Mouse (Mus musculus): ENCODE data around the gene Rtf1. TPM values are rescaled to one million over a fixed set of nuclear protein-coding genes. Genes with fewer than 3 reads are reported as not detected.
"Not testable (repeated sequence)": the region's sequence is repeated elsewhere in the genome, so short reads cannot be mapped to it uniquely, and the experiment has no call there.

Rtf1 gene
- polyA plus RNA-seq (2012; rRNA removed): 9.3 and 11.8 TPM in 2 replicates

- no peaks in the 10 kb centered on the region for H3K36me3 ChIP-seq (ENCODE audit: control insufficient read depth, insufficient read depth, low read length)
- no peaks in the 10 kb centered on the region; the same call in 1 of the 2 replicates for H3K4me1 ChIP-seq (ENCODE audit: control insufficient read depth, insufficient read depth, low read length)
- TF ChIP-seq POLR2A (IDR thresholded peaks at IDR 0.05; ENCODE audit: control insufficient read depth, low read depth, low read length) (peak; percentile 91), CTCF (IDR thresholded peaks at IDR 0.05; ENCODE audit: control insufficient read depth, insufficient read depth, insufficient replicate concordance, low read depth, low read length) (no peak)
- no peaks in the 10 kb centered on the region for H3K27me3 ChIP-seq (ENCODE audit: control insufficient read depth, insufficient read depth, low read length)
- peak within 1 kb of the TSS; percentile 99 for H3K4me3 ChIP-seq (ENCODE audit: control insufficient read depth, low read depth, low read length)
- peak within 1 kb of the TSS; percentile 100 for H3K27ac ChIP-seq (ENCODE audit: control insufficient read depth, insufficient read depth, low read depth, low read length)
Measured at GRCm38 (mm10) chr2:119674525-119675214, at the start of gene Rtf1. Gene Rtf1, plus strand, starts transcription at chr2:119675068.

DNA sequence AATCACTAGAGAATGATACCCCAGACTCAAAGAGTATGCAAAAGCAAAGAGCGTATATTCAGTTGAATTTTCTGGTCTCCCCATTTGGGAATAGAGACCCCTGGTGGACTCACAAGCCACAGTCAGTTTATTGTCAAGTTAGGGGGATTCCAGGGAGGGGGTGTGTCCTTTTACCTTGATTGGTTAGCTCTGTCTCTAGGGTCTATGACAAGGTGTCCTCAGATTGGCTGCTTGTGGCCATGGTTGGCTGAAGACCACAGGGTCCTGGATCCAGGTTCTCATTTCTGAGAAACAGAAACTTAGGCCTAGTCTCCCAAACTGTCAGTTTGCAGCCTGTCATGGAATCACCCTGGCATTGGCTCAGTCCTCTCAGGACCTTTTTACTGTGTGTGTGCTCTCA, 38.1 kb upstream of the Rtf1 start:
- Histone ChIP-seq H3K36me3 (ENCODE audit: control insufficient read depth, insufficient read depth, low read length) (peaks cover 5% of the 10 kb centered on the region), H3K27me3 (ENCODE audit: control insufficient read depth, insufficient read depth, low read length) (no peaks in the 10 kb centered on the region), H3K4me3 (ENCODE audit: control insufficient read depth, low read depth, low read length) (no peak overlapping the region)

DNA sequence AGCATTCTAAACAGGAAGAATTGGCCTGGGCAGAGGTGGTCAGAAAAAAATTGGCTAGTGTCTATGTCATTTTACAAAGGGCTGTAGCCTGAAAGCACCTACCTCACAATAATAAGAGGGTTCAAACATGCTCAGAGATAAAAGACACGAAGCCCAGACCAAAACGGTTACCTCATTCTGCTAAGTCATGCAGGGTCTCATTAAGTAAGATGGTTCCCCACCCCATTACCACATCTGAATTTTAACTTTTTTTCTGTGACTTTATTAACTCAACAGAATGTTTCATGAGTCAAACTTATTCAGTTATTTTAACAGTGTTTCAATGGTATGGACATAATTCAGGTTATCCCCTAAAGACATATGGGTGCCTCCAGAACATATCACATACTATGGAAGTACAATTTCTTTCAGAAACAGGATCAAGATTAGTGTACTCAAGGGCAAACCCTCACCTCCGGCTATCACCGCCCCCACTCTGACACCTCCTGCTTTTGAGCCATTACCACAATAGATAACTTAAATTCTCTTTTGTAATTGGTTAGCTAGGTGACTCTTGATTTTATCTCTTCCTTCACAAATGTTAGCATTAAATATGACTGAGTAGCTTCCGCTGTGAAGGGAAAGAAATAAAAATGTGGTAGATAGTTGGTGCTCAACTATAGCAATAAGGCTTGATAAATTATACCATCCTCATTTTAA, 33.5 kb upstream of the Rtf1 start:
- Histone ChIP-seq H3K4me1 (ENCODE audit: control insufficient read depth, insufficient read depth, low read length) (no peaks in the 10 kb centered on the region), H3K27me3 (ENCODE audit: control insufficient read depth, insufficient read depth, low read length) (no peaks in the 10 kb centered on the region), H3K36me3 (ENCODE audit: control insufficient read depth, insufficient read depth, low read length) (peaks cover 5% of the 10 kb centered on the region), H3K4me3 (ENCODE audit: control insufficient read depth, low read depth, low read length) (no peak overlapping the region), H3K27ac (ENCODE audit: control insufficient read depth, insufficient read depth, low read depth, low read length) (no peak overlapping the region)
- TF ChIP-seq CTCF (IDR thresholded peaks at IDR 0.05; ENCODE audit: control insufficient read depth, insufficient read depth, insufficient replicate concordance, low read depth, low read length) (no peak), POLR2A (IDR thresholded peaks at IDR 0.05; ENCODE audit: control insufficient read depth, low read depth, low read length) (no peak)

More for the DNA sequence above, 38.1 kb upstream of the Rtf1 start:
- Histone ChIP-seq H3K4me1 (ENCODE audit: control insufficient read depth, insufficient read depth, low read length) (no peaks in the 10 kb centered on the region), H3K27ac (ENCODE audit: control insufficient read depth, insufficient read depth, low read depth, low read length) (no peak overlapping the region)
- no peak for TF ChIP-seq POLR2A (IDR thresholded peaks at IDR 0.05; ENCODE audit: control insufficient read depth, low read depth, low read length)
- no peak for TF ChIP-seq CTCF (IDR thresholded peaks at IDR 0.05; ENCODE audit: control insufficient read depth, insufficient read depth, insufficient replicate concordance, low read depth, low read length)

DNA sequence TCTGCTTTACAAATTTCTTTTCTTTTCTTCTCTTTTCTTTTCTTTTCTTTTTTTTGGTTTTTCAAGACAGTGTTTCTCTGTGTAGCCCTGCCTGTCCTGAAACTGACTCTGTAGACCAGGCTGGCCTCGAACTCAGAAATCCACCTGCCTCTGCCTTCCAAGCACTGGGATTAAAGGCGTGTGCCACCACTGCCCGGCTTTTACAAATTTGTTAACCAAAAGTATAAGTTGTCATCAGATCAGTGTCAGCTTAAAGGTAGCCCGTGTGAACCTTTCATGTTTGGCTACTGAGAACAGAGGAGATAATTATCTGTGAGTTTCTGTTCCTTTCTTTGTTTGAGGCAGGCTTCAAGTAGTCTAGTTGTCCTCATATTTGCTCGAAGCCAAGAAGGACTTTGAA, 30.6 kb upstream of the Rtf1 start:
- Histone ChIP-seq H3K27ac (ENCODE audit: control insufficient read depth, insufficient read depth, low read depth, low read length) (no peak overlapping the region), H3K36me3 (ENCODE audit: control insufficient read depth, insufficient read depth, low read length) (peaks cover 2% of the 10 kb centered on the region), H3K4me3 (ENCODE audit: control insufficient read depth, low read depth, low read length) (no peak overlapping the region), H3K27me3 (ENCODE audit: control insufficient read depth, insufficient read depth, low read length) (no peaks in the 10 kb centered on the region), H3K4me1 (ENCODE audit: control insufficient read depth, insufficient read depth, low read length) (no peaks in the 10 kb centered on the region)
- TF ChIP-seq POLR2A (IDR thresholded peaks at IDR 0.05; ENCODE audit: control insufficient read depth, low read depth, low read length) (no peak), CTCF (IDR thresholded peaks at IDR 0.05; ENCODE audit: control insufficient read depth, insufficient read depth, insufficient replicate concordance, low read depth, low read length) (no peak)

GRCm38 (mm10) chr2:119662220-119663182, 12.4 kb upstream of the Rtf1 start, which contains the start of gene Ndufaf1:
Gene Ndufaf1, minus strand, starts transcription at chr2:119662827.
- H3K27ac ChIP-seq (ENCODE audit: control insufficient read depth, insufficient read depth, low read depth, low read length): peak within 1 kb of the TSS; percentile 96
- H3K4me3 ChIP-seq (ENCODE audit: control insufficient read depth, low read depth, low read length): peak within 1 kb of the TSS; percentile 100
- no peaks in the 10 kb centered on the region for H3K27me3 ChIP-seq (ENCODE audit: control insufficient read depth, insufficient read depth, low read length)
- H3K4me1 ChIP-seq (ENCODE audit: control insufficient read depth, insufficient read depth, low read length): no peaks in the 10 kb centered on the region; the same call in 1 of the 2 replicates
- H3K36me3 ChIP-seq (ENCODE audit: control insufficient read depth, insufficient read depth, low read length): no peaks in the 10 kb centered on the region
- TF ChIP-seq CTCF (IDR thresholded peaks at IDR 0.05; ENCODE audit: control insufficient read depth, insufficient read depth, insufficient replicate concordance, low read depth, low read length) (no peak), POLR2A (IDR thresholded peaks at IDR 0.05; ENCODE audit: control insufficient read depth, low read depth, low read length) (peak; percentile 82)

DNA sequence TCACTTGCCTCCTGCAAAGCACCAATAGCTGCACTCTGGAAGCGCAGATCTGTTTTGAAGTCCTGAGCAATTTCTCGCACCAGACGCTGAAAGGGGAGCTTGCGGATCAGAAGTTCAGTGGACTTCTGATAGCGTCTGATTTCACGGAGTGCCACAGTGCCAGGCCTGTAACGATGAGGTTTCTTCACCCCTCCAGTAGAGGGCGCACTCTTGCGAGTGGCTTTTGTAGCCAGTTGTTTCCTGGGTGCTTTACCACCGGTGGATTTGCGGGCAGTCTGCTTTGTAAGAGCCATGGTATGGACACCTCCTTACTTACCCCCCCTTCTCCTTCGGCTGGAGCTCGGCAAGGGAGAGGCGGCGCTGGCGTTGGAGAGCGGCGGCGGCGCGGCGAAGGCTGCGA, 9.1 kb upstream of the Rtf1 start:
- peak; percentile 37; the same call in 1 of the 2 replicates for TF ChIP-seq CTCF (IDR thresholded peaks at IDR 0.05; ENCODE audit: control insufficient read depth, insufficient read depth, insufficient replicate concordance, low read depth, low read length)
- H3K4me1 ChIP-seq (ENCODE audit: control insufficient read depth, insufficient read depth, low read length); H3K27me3 ChIP-seq (ENCODE audit: control insufficient read depth, insufficient read depth, low read length); H3K36me3 ChIP-seq (ENCODE audit: control insufficient read depth, insufficient read depth, low read length); H3K27ac ChIP-seq (ENCODE audit: control insufficient read depth, insufficient read depth, low read depth, low read length): not testable (repeated sequence)
- H3K4me3 ChIP-seq (ENCODE audit: control insufficient read depth, low read depth, low read length): peak overlapping the region; percentile 21; the same call in 1 of the 2 replicates

All from testis, adult 2 months (tissue).